Mouse (Mus musculus) right cerebral cortex, postnatal 10 days (tissue): ENCODE data around the gene Tmem97.
"Not testable (repeated sequence)": the region's sequence is repeated elsewhere in the genome, so short reads cannot be mapped to it uniquely, and the experiment has no call there.

ENCODE experiments used
- DNase-seq, 2 experiments: peaks; one replicate each; pipeline ENCODE4 v3.0.0; 2021; ENCODE audit warnings: low spot score in 2 of 2

Tmem97 gene

GRCm38 (mm10) chr11:78550168-78551058, at the start of gene Tmem97:
TSS of gene Tmem97 (minus strand) at chr11:78550777.
- DNase-seq = peak; percentile 98 to 99

GRCm38 (mm10) chr11:78600051-78600450, 49.5 kb upstream of the Tmem97 start:
- DNase-seq = no peak

- DNase-seq = no peak
Observed at GRCm38 (mm10) chr11:78598763-78599415, 48.3 kb upstream of the Tmem97 start.

DNA sequence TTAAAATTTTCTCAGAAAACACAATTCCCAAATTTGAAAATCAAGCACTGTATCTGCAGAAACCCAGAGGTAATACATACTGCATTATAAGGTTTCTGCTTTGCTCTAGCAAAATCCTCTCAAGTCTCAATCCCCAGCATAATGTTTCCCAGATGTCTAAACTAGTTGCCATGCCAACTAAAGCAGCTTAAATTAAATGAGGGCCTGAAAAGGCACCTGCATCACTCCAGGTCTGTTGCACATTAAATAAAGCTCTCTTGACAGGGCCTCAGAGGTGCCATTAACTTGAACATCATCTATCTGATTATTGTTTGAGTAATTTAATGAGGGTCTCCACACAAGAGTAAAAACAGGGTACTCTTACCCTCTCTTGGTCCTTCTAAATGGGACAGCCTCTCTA, 46.2 kb upstream of the Tmem97 start:
- no peak for DNase-seq

DNA sequence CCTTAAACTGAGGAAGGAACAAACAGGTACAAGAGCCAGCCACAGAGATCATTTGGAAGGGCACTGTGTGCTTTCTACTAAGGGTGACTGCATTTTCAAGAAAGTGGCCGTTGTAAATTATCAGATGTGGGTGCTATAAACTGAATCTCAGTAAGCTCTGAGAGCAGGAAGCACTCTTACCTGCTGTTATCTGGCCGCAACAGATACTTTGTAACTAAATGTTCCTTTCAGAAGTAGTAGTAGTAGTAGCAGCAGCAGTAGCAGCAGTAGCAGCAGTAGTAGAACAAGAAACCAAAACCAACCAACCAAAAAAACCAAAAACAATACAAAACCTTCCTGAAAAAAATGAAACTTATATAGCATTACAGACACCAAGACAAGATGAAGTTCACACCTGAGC, 45.2 kb upstream of the Tmem97 start:
- no peak for DNase-seq

DNA sequence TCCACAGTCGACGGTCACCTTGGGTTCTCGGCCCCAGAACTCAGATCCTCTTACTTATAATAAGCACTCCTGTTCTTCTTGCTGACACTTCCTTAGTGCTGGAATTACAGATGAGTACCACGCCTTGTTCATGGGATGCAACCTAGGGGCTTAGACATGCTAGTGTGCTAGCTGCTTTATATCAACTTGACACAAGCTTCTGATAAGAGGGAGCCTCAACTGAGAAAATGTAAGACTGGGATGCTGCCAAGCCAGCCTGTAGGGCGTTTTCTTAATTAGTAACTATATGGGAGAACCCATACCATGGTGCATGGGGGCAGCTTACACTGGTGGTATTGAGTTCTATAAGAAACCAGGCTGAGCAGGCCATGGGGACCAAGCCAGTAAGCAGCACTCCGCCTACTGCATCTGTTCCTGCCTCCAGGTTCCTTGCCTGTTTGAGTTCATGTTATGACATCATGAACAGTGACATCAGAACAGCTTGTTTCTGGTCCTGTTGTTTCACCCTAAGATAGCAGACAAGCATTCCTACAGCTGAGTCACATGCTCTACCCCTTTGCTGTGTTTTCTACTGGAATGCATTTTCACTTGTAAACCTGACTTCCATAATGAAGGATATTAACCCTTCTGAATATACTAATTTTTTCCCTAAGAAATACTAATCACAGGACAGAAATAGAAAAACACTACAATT, 43.8 kb upstream of the Tmem97 start:
- no peak for DNase-seq

- not testable (repeated sequence) for DNase-seq
Observed at GRCm38 (mm10) chr11:78587677-78588076, 37.1 kb upstream of the Tmem97 start.

GRCm38 (mm10) chr11:78586099-78586498, 35.5 kb upstream of the Tmem97 start:
- DNase-seq = no peak

GRCm38 (mm10) chr11:78582848-78583247, 32.3 kb upstream of the Tmem97 start:
- DNase-seq = no peak

- no peak for DNase-seq
Observed at GRCm38 (mm10) chr11:78574975-78575374, 24.4 kb upstream of the Tmem97 start.

DNA sequence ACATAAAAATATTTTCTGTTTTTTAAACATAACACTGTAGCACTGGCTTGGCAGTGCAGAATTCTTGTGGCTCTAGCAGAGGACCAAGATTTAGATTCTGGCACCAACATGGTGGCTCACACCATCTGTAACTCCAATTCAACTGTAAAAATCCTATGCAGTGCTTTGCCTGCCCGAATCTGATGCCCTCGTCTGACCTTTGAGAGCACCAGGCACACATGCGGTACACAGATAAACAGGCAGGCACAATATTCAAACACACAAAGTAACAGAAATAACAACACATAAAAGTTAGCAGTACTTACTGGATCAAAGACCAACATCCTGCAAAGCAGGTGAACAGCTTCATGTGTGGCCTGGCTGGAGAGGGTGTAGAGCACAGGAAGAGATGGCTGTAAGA, 24.0 kb upstream of the Tmem97 start:
- DNase-seq = no peak

DNA sequence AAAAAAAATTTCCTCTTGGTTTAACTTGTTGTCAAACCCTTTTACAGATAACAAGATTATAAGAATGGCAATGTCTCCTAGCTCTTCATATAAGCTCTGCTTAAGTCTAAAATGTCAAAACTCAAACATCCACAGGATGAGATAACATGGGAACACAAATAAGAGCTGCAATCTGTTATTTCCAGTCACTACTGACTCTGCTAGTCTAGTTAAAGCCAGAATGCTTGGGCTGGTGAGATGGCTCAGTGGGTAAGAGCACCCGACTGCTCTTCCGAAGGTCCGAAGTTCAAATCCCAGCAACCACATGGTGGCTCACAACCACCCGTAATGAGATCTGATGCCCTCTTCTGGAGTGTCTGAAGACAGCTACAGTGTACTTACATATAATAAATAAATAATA, 23.5 kb upstream of the Tmem97 start:
- DNase-seq = not testable (repeated sequence)

GRCm38 (mm10) chr11:78571854-78572253, 21.3 kb upstream of the Tmem97 start:
- DNase-seq = no peak

- peak in 1 of 2 experiments; percentile 46 for DNase-seq
Observed at GRCm38 (mm10) chr11:78571441-78571840, 20.9 kb upstream of the Tmem97 start.

DNA sequence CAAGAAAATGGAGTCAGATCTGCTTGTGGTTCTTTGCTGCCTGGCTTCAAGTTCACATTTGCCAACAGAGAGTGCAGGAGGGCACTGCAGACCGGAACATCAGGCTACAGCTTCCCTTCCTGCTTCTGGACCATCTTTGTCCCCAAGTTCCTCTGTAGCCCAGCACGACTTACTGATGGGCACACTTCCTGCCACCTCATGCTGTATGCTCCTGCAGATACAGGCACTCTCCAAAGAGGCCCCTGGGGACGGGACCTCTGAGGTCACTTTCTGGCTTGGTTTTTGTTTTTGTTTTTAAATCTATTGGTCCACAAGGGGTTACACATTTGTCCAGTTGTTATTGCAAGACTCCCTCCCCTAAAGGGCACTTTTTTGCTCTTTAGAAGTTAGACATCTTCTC, 19.2 kb upstream of the Tmem97 start:
- DNase-seq = no peak

- no peak for DNase-seq
Observed at GRCm38 (mm10) chr11:78568827-78569226, 18.2 kb upstream of the Tmem97 start.

DNA sequence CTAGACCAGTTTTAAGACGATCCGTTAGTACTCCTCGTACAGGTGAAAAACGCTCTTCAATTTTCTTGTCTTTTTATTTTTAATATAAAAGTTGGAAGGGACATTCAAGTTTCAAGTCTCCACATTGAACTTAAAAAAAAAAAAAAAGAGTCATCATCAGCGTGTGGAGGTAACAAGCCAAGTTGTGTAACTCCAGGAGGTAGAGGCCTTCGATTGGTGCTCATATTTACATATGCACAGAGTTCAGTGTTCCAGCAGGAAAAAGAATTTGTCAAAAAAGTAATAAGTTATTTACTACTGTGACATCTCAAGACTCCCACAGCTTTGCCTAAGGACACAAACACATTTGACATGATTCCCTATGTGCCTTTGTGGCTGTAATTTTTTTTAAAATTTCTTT, 17.0 kb upstream of the Tmem97 start:
- DNase-seq = no peak

DNA sequence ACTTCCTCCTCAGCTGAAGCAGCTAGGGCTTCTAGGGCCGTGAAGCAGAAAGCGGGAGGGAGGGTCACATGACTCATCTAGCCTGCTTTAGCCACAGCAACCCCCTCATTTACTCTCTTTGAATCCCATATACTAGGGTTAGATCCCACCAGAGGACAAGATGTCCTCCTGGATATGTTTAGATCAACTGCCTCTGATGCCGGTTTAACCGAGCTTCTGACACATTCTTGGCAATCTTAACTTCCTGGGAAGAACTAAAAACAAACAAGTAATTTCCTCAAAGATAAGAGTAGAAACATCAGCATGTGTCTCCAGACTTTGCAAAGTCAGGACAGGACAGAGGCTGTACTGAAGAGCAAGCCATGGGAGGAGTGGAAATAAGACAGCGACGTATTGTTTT, 16.2 kb upstream of the Tmem97 start:
- DNase-seq = no peak

GRCm38 (mm10) chr11:78560447-78560846, 9.9 kb upstream of the Tmem97 start:
- peak; percentile 88 to 89 for DNase-seq

- no peak for DNase-seq
Observed at GRCm38 (mm10) chr11:78557241-78557640, 6.7 kb upstream of the Tmem97 start.

- DNase-seq = no peak
Observed at GRCm38 (mm10) chr11:78556070-78556469, 5.5 kb upstream of the Tmem97 start.

- no peak for DNase-seq
Observed at GRCm38 (mm10) chr11:78555623-78556022, 5.0 kb upstream of the Tmem97 start.

DNA sequence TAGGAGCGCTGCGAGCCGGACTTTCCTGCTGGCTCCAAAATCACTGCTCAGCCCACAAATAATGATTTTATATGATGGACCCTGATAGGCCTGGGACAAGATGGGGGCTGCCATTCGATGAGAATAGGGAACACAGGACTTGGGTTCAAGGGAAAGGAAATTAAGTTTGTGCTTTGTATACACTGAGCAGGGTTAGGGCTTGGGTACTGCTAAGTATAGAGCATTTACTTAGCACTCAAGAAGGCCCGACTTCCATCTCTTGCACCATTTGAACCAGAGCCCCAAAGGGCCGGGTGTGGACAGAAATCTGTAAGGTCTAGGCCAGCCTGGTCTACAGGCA, 452 bp upstream of the Tmem97 start:
- DNase-seq = no peak
